ENCODE assay signal across 13 mouse cellular contexts in genomic region chr3:3000199-3000598, GRCm38 (mm10).
DNase-seq lines count a peak whose midpoint lies in the region; ATAC-seq and TF ChIP-seq lines count a peak whose summit lies in the region.
"Had no signal": no experiment of that assay in that cellular context is flagged by ENCODE, and none has a peak within 500 bp of the region (broad histone marks: within the 10 kb centered on the region; RNA-seq: fewer than 3 reads in every experiment).

No protein-coding gene starts in this region.

- H3K27ac ChIP-seq in limb, embryonic 11.5 days (replicated peaks; ENCODE audit: low read depth, low read length): no peak overlapping the region
- no peak overlapping the region for H3K27ac ChIP-seq in limb, embryonic 10.5 days
- no peak overlapping the region for H3K27ac ChIP-seq in cerebellum, adult 2 months (ENCODE audit: insufficient read depth, low read length)
- H3K27ac ChIP-seq: limb, embryonic 12.5 days; neural tube, embryonic 12.5 days had no signal

- TF ChIP-seq POLR2A in cerebellum, adult 2 months (IDR thresholded peaks at IDR 0.05; ENCODE audit: borderline replicate concordance, insufficient read depth, low read length): no peak

- DNase-seq in limb, embryonic 11.5 days (ENCODE audit: low spot score): peak; percentile 12
- no peak for DNase-seq in limb, embryonic 10.5 days (ENCODE audit: low spot score)
- no peak for DNase-seq in G1E (ENCODE audit: low spot score)
- DNase-seq in layer of hippocampus, postnatal 25 days (ENCODE audit: extremely low spot score in 1 of 2, low spot score in 1 of 2): no peak
- no peak for DNase-seq in cerebellum, adult 2 months
- DNase-seq: adrenal gland, adult 2 months; kidney, adult 11 months; thymus, postnatal 36 days had no signal

- H3K4me1 ChIP-seq in limb, embryonic 11.5 days (ENCODE audit: control insufficient read depth, insufficient read depth, low read length): no peaks in the 10 kb centered on the region
- no peaks in the 10 kb centered on the region for H3K4me1 ChIP-seq in limb, embryonic 10.5 days
- H3K4me1 ChIP-seq in G1E (ENCODE audit: insufficient read depth, low read depth, low read length): no peaks in the 10 kb centered on the region
- H3K4me1 ChIP-seq in cerebellum, adult 2 months (ENCODE audit: control insufficient read depth, insufficient read depth, low read length): no peaks in the 10 kb centered on the region
- H3K4me1 ChIP-seq: limb, embryonic 12.5 days; neural tube, embryonic 12.5 days had no signal

- no peak for ATAC-seq in limb, embryonic 11.5 days (ENCODE audit: insufficient number of reproducible peaks, low FRiP score, low TSS enrichment, low read depth)
- ATAC-seq in G1E (ENCODE audit: extremely low read depth, insufficient number of reproducible peaks, low FRiP score, poor library complexity, severe bottlenecking): peak; percentile 30; the same call in 1 of the 2 replicates
- peak; percentile 45 for ATAC-seq in common myeloid progenitor, adult 5-6 weeks (replicated peaks; ENCODE audit: low read depth, poor library complexity, severe bottlenecking)
- ATAC-seq in monocyte, adult 5-6 weeks (replicated peaks; ENCODE audit: insufficient number of reproducible peaks, low FRiP score, low TSS enrichment, poor library complexity, severe bottlenecking): peak; percentile 46; the same call in 1 of the 2 replicates
- ATAC-seq: forebrain, embryonic 14.5 days had no signal

- H3K27me3 ChIP-seq in limb, embryonic 11.5 days (ENCODE audit: control insufficient read depth, insufficient read depth, low read length): no peaks in the 10 kb centered on the region
- no peaks in the 10 kb centered on the region for H3K27me3 ChIP-seq in limb, embryonic 10.5 days (ENCODE audit: low read depth, poor library complexity, severe bottlenecking)
- H3K27me3 ChIP-seq in G1E (ENCODE audit: insufficient read depth, low read length): no peaks in the 10 kb centered on the region
- H3K27me3 ChIP-seq in cerebellum, adult 2 months (ENCODE audit: control insufficient read depth, insufficient read depth, low read length): no peaks in the 10 kb centered on the region
- H3K27me3 ChIP-seq: limb, embryonic 12.5 days; neural tube, embryonic 12.5 days had no signal

- no peak overlapping the region for H3K9ac ChIP-seq in limb, embryonic 11.5 days (ENCODE audit: low read length)
- H3K9ac ChIP-seq: limb, embryonic 12.5 days; neural tube, embryonic 12.5 days had no signal

- no peaks in the 10 kb centered on the region for H3K36me3 ChIP-seq in limb, embryonic 11.5 days (ENCODE audit: control insufficient read depth, insufficient read depth, low read length)
- H3K36me3 ChIP-seq in limb, embryonic 10.5 days: no peaks in the 10 kb centered on the region
- H3K36me3 ChIP-seq in G1E (replicated peaks): no peaks in the 10 kb centered on the region
- H3K36me3 ChIP-seq: limb, embryonic 12.5 days; neural tube, embryonic 12.5 days had no signal

- no peak overlapping the region for H3K4me3 ChIP-seq in limb, embryonic 11.5 days (ENCODE audit: low read depth, low read length)
- no peak overlapping the region for H3K4me3 ChIP-seq in limb, embryonic 10.5 days
- H3K4me3 ChIP-seq in G1E (ENCODE audit: low read depth, low read length): no peak overlapping the region
- H3K4me3 ChIP-seq in cerebellum, adult 2 months (replicated peaks; ENCODE audit: insufficient read depth, low read depth, low read length): no peak overlapping the region
- H3K4me3 ChIP-seq: limb, embryonic 12.5 days; neural tube, embryonic 12.5 days had no signal

- no peak for TF ChIP-seq CTCF in G1E (IDR thresholded peaks at IDR 0.05; ENCODE audit: low read depth, low read length)
- no peak for TF ChIP-seq CTCF in cerebellum, adult 2 months (IDR thresholded peaks at IDR 0.05; ENCODE audit: borderline replicate concordance, insufficient read depth, low read depth, low read length)

- H3K9me3 ChIP-seq in limb, embryonic 11.5 days (ENCODE audit: control insufficient read depth, low read length): peaks cover 47% of the 10 kb centered on the region
- peaks cover 41% of the 10 kb centered on the region for H3K9me3 ChIP-seq in limb, embryonic 10.5 days (replicated peaks)
- peaks cover 49% of the 10 kb centered on the region for H3K9me3 ChIP-seq in G1E (replicated peaks)

- no peak overlapping the region for H3K4me2 ChIP-seq in limb, embryonic 11.5 days (ENCODE audit: low read depth, severe bottlenecking)
- H3K4me2 ChIP-seq: limb, embryonic 12.5 days; neural tube, embryonic 12.5 days had no signal
